Mouse (Mus musculus) limb, embryonic 13.5 days (tissue): Measurements from ENCODE around the gene Mut. TPM values are rescaled to one million over a fixed set of nuclear protein-coding genes. Genes with fewer than 3 reads are reported as not detected.

ENCODE experiments used
- ATAC-seq: fragments of 200-750 bp; cut with Nextera tagmentation; 2 replicates; pipeline ENCODE4 v1.8.0; 2017; ENCODE audit warnings: low read depth, moderate number of reproducible peaks, moderate TSS enrichment; ENCODE audit not compliant: low FRiP score
- H3K27ac ChIP-seq: fragments of 300-500 bp; sonication (generic); 2 replicates; pipeline ENCODE4 v1.5.1; 2015; ENCODE audit warnings: inconsistent platforms, mild to moderate bottlenecking, moderate library complexity
- H3K27me3 ChIP-seq: fragments of 300-500 bp; sonication (generic); 2 replicates; pipeline ENCODE4 v1.6.1; 2015; ENCODE audit warnings: mild to moderate bottlenecking, inconsistent platforms
- H3K36me3 ChIP-seq: fragments of 300-500 bp; sonication (generic); 2 replicates; pipeline ENCODE4 v1.6.1; 2015; ENCODE audit warnings: inconsistent platforms, mild to moderate bottlenecking, moderate library complexity
- H3K4me1 ChIP-seq: fragments of 300-500 bp; sonication (generic); 2 replicates; pipeline ENCODE4 v1.6.1; 2015; ENCODE audit warnings: inconsistent platforms
- H3K4me2 ChIP-seq: fragments of 300-500 bp; sonication (generic); replicated peaks from 2 replicates; pipeline ENCODE4 v1.6.1; 2015; ENCODE audit warnings: inconsistent platforms, mild to moderate bottlenecking, moderate library complexity
- H3K4me3 ChIP-seq: fragments of 300-500 bp; sonication (generic); 2 replicates; pipeline ENCODE4 v1.5.1; 2015; ENCODE audit warnings: moderate library complexity, mild to moderate bottlenecking, inconsistent platforms
- H3K9ac ChIP-seq: fragments of 300-500 bp; sonication (generic); 2 replicates; pipeline ENCODE4 v1.6.1; 2015; ENCODE audit warnings: mild to moderate bottlenecking, inconsistent platforms
- H3K9me3 ChIP-seq: fragments of 300-500 bp; sonication (generic); 2 replicates; pipeline ENCODE4 v1.6.1; 2016; ENCODE audit warnings: inconsistent platforms
- WGBS: fragments of 180-500 bp; shearing (Covaris S2); methylation state at CpG from one replicate; pipeline ENCODE4 v1.1.7; 2015; 5-methylcytosine and 5-hydroxymethylcytosine counted together
- polyA plus RNA-seq: library from polyadenylated mRNA; unstranded; fragments of >200 nt; fragmentation: Nextera tagmentation; extraction: Ambion mirVana; gene quantifications from 2 replicates; pipeline ENCODE4 v1.2.1, GENCODE M21; 2015

The Mut gene
- 34.5 and 35.8 TPM in 2 replicates for polyA plus RNA-seq

DNA sequence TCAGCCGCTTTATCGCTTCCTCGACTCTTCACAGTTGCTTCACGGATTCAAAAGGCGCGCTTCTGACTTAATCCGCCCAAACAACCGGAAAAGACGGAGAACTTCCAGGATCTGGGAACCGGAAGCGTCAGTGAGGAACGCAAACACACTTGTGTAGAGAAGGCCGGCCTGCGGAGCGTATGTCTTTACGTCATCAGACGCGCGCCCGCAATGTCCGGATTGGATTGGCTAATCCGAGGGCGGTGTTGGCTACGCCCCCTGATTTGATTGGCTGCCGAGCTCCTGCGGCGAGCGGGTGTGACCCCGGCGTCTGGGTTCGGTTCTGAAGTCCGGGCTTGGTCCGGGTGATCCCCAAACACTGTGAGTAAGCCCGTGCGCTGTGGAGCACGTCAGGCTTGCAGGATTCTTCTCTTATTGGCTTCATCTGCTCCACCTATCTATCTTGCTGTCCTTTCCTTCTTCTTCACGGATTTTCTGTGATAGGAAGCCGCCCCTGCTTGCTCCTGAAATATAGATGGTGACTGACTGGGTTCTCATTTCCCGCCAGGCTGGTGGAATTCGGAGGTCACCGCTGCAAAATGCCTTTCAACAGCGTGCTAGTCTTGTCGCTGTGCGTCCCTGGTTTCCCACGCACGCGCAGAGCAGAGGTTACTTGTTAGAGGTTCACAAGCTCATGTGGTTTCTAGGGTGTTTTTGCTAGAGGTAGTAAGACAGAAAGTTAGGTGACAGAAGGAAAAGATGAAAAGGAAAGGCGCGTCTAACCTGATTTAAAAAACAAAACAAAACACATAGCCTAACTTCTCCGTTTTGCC is at the start of gene Mut, which contains the start of gene Cenpq:
Gene Mut (plus strand): TSS at position 266 of the 812 bp plus-strand sequence.
Gene Cenpq (minus strand): TSS at position 628 of the 812 bp plus-strand sequence.
- peak; percentile 100 for ATAC-seq
- Histone ChIP-seq H3K4me2 (peak within 1 kb of the TSS; percentile 80), H3K36me3 (peaks cover 24% of the 10 kb centered on the region), H3K4me1 (peaks cover 4% of the 10 kb centered on the region), H3K4me3 (peak within 1 kb of the TSS; percentile 67), H3K9ac (peak within 1 kb of the TSS; percentile 76), H3K27ac (peak within 1 kb of the TSS; percentile 94), H3K27me3 (no peaks in the 10 kb centered on the region), H3K9me3 (no peaks in the 10 kb centered on the region)
- under 1% methylated on average over 50 of the region's 50 CpGs for WGBS

DNA sequence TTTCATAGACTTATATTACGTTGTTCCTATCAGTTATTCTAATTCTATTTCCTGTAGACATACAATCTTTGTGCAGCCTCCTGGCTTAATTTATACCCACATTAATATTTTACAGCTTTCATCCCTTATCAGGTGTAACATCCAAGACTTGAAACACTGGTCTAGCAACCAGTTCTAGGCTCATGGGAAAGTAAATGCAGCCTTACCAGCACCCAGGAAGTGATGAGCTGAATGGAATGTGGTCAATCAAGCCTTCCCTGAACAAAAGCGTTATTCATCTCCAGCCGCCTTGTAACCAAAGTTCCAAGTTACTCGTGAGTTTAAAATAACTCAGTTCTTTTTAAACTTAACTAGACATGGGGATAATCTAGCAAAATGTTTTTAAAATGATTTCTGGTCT is 49.3 kb upstream of the Mut start:
- Histone ChIP-seq H3K4me3 (no peak overlapping the region), H3K9ac (no peak overlapping the region), H3K4me1 (no peaks in the 10 kb centered on the region), H3K9me3 (no peaks in the 10 kb centered on the region), H3K36me3 (no peaks in the 10 kb centered on the region), H3K27me3 (no peaks in the 10 kb centered on the region), H3K4me2 (no peak overlapping the region), H3K27ac (no peak overlapping the region)
- WGBS, result 78% methylated on average over 4 of the region's 4 CpGs
- no peak for ATAC-seq

DNA sequence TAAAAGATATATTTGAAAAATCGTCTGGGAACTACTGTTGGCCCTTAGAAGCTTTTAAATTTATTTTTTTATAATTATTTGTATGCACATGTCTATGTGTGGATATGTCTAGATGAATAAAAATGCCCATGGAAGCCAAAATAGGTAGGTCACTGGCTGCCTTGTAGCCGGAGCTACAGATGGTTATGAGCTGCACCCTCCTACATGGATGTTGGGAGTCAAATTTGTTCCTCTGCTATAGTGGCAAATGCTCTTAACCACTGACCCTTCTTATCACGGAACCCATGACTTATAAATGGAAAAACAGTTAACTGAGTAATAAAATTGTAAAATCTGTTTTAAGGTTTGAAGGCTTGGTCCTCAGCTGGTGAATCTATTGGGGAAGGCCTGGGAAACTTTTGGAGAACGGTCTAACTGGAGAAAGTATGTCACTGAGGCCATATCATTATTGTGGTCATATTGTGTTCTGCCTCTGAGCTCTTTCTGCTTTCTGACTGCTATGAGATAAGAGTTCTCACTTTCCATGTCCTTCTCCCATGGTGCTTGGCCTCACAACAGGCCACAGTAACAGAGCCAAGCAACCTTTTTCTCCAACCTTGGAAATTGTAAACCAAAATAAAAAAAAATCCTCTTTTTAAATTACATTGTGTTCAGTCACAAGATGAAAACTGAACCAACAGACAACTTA is 46.5 kb upstream of the Mut start:
- WGBS, result 70% methylated on average over 4 of the region's 4 CpGs
- Histone ChIP-seq H3K9ac (no peak overlapping the region), H3K4me2 (no peak overlapping the region), H3K27ac (no peak overlapping the region), H3K36me3 (no peaks in the 10 kb centered on the region), H3K4me3 (no peak overlapping the region), H3K4me1 (no peaks in the 10 kb centered on the region), H3K27me3 (no peaks in the 10 kb centered on the region), H3K9me3 (no peaks in the 10 kb centered on the region)
- no peak for ATAC-seq

DNA sequence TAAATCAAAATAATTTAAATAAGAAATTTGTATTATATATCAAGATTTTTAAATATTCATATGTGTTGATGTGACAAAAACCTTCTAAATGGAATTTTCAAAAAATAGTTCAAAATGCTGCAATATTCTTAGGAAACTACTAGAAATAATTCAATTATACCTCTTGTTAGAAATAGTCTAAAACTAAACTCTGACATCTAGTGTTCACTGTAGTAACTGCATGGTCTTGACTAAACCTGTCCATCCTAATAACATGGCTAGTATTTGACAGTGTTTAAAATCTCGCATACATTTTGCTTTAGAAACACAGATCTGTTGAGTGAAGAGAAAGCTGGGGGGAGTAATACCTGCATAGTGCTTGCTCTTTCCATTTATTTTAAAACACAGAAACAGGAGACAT is 37.6 kb upstream of the Mut start:
- Histone ChIP-seq H3K27me3 (no peaks in the 10 kb centered on the region), H3K4me3 (no peak overlapping the region), H3K4me1 (no peaks in the 10 kb centered on the region), H3K4me2 (no peak overlapping the region), H3K27ac (no peak overlapping the region), H3K9ac (no peak overlapping the region), H3K9me3 (no peaks in the 10 kb centered on the region), H3K36me3 (no peaks in the 10 kb centered on the region)
- no peak for ATAC-seq
- 75% methylated on average over 1 of the region's 1 CpGs for WGBS

DNA sequence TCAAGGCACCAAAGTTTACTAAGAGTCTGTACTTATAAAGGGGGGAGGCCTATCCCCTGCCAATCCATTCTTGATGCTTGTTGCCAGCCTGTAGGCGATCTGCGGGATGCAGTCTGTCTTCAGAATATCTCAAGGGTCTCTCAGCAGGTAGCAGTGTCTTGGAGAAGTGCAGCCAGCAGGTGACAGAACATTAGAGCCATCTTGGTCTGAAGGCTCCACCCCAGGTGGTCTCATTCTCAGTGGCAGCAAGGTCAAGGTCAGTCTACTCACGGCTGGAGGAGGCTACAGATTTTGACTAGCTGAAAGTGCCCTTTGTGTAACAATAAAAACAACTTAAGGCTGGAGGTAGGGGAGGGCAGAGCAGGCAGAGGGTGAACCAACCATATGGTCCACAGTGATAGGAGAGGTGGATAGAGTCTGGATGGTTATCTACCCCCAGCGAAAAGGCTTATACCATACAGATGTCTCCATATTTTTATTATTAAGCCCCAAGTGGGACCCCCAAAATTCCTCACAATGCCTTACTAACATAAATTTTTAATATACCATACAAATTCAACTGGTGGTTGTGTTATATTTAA is 34.6 kb upstream of the Mut start:
- H3K9ac ChIP-seq, result no peak overlapping the region
- 0 out of 2 replicates have a peak, but pooled peaks cover 4% of the 10 kb centered on the region for H3K4me1 ChIP-seq
- no peak overlapping the region for H3K4me2 ChIP-seq
- no peak overlapping the region for H3K4me3 ChIP-seq
- H3K27me3 ChIP-seq, result no peaks in the 10 kb centered on the region
- no peaks in the 10 kb centered on the region for H3K9me3 ChIP-seq
- 42% methylated on average over 4 of the region's 4 CpGs for WGBS
- no peak for ATAC-seq
- no peak overlapping the region for H3K27ac ChIP-seq
- H3K36me3 ChIP-seq, result no peaks in the 10 kb centered on the region

DNA sequence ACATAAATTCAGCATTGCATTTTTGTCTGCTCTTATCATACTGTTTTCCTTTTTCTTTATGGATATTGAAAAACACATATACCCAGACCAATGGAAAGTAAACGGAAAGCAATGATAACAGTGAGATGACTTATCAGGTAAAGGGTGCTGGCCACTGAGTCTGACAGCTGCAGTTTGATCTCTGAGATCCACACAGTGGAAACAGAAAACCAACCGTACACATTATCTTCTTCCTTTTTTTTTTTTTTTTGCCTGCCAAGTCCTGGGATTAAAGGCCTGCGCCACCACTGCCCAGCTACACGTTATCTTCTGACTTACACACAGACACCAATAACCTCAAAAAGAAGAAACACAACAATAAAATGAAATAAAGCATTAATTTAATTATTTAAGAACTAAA is 31.1 kb upstream of the Mut start:
- Histone ChIP-seq H3K9me3 (no peaks in the 10 kb centered on the region), H3K4me3 (no peak overlapping the region), H3K4me2 (no peak overlapping the region), H3K4me1 (0 out of 2 replicates have a peak, but pooled peaks cover 4% of the 10 kb centered on the region), H3K9ac (no peak overlapping the region), H3K27ac (no peak overlapping the region), H3K27me3 (no peaks in the 10 kb centered on the region), H3K36me3 (no peaks in the 10 kb centered on the region)
- ATAC-seq, result no peak
- 66% methylated on average over 4 of the region's 4 CpGs for WGBS

DNA sequence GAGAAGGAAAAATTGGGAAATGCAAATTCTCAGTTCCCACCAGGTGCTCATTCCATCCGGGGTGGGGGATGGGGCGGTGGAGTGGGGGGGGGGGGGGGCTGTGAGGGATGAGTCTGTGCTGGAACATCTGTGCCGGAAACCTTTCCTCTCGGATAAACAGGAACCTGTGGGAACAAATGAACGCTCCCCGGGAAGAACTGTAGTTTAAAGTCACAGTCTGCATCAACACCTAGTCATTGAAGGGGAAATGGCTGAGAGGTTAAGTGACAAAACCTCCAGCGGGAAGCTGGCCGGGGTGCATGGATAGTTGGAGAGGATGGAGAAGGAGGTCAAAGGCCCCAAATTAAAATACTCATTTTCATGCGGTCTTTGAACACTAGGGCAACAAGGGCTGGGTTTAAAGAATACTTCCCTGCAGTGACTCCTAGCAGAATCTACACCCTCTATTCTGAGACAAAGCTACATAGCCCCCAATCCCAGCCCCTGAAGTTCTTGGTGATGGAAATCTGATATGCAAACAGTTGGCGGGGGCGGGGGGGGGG is 30.4 kb upstream of the Mut start:
- Histone ChIP-seq H3K27me3 (no peaks in the 10 kb centered on the region), H3K36me3 (no peaks in the 10 kb centered on the region), H3K27ac (no peak overlapping the region), H3K4me1 (0 out of 2 replicates have a peak, but pooled peaks cover 4% of the 10 kb centered on the region), H3K9me3 (no peaks in the 10 kb centered on the region), H3K4me3 (no peak overlapping the region), H3K9ac (no peak overlapping the region; the same call in 1 of the 2 replicates), H3K4me2 (peak overlapping the region; percentile 45)
- ATAC-seq, result no peak
- WGBS, result 7% methylated on average over 11 of the region's 11 CpGs

DNA sequence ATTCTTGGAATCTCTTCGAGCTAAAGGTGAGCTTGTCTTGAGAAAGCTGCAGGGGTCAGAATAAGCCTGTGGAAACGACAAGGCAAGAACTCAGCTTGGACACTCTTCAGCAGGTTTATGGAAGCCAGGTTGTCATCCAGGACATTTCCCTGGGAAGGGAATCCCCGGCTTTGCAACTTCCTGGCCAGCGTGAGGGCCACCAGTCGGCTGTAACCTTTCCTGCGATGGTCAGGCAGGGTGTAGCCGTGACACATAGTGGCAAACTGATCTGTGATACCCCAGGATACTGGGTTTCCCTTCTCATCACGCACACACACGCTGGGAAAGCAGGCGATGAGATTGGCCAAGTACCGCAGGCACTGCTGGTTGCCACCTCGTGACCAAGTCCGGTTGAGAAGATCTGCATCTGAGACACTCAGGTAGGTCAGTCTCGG is 29.7 kb upstream of the Mut start:
- ATAC-seq, result no peak
- Histone ChIP-seq H3K4me3 (peak overlapping the region; percentile 2; the same call in 1 of the 2 replicates), H3K27ac (no peak overlapping the region), H3K27me3 (no peaks in the 10 kb centered on the region), H3K9ac (no peak overlapping the region), H3K36me3 (no peaks in the 10 kb centered on the region), H3K9me3 (no peaks in the 10 kb centered on the region), H3K4me2 (peak overlapping the region; percentile 45), H3K4me1 (0 out of 2 replicates have a peak, but pooled peaks cover 4% of the 10 kb centered on the region)
- 8% methylated on average over 14 of the region's 14 CpGs for WGBS

DNA sequence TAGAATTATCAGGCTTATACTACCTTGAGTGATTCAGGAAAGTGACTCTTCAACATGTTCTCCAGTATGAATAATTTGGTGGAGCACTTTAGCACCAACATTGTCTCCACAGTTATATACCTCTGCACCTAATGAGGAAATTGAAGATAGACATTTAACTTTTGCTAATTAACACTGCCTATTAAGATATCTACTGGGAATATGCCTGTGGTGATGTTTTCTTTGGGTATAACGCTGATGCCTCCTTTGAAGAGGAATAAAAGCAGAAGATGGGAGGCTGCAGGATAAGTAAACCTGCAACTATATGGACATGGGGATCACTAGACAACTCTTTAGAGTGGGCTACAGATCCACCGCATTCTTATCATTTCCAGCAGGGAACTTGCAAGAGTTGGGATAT is 20.2 kb upstream of the Mut start, which contains the start of gene Glyatl3:
Gene Glyatl3 (minus strand): TSS at position 101 of the 400 bp plus-strand sequence.
- Histone ChIP-seq H3K4me1 (no peaks in the 10 kb centered on the region), H3K9me3 (no peaks in the 10 kb centered on the region), H3K27me3 (no peaks in the 10 kb centered on the region), H3K9ac (no peak within 1 kb of the TSS), H3K36me3 (no peaks in the 10 kb centered on the region), H3K27ac (no peak within 1 kb of the TSS), H3K4me3 (no peak within 1 kb of the TSS), H3K4me2 (no peak within 1 kb of the TSS)
- ATAC-seq, result no peak
- WGBS, result 91% methylated on average over 2 of the region's 2 CpGs

DNA sequence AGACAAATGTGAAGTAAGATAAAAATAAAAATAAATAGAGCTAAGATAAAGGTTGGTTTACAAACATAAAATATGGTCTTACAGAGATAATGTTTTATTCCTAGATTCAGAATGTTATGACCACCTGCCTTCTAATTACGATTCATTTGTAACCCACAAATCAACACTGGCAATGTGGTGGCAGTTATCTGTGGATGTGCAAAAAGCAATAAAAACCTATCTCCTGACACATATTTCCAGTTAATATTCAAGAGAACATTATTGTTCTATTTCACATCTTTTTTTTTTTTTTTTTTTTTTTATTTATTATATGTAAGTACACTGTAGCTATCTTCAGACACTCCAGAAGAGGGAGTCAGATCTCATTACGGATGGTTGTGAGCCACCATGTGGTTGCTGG is 19.0 kb upstream of the Mut start:
- Histone ChIP-seq H3K4me3 (no peak overlapping the region), H3K9ac (no peak overlapping the region), H3K9me3 (no peaks in the 10 kb centered on the region), H3K4me1 (no peaks in the 10 kb centered on the region), H3K36me3 (no peaks in the 10 kb centered on the region), H3K27me3 (no peaks in the 10 kb centered on the region), H3K27ac (no peak overlapping the region), H3K4me2 (no peak overlapping the region)
- WGBS, result 92% methylated on average over 2 of the region's 2 CpGs
- ATAC-seq, result no peak

DNA sequence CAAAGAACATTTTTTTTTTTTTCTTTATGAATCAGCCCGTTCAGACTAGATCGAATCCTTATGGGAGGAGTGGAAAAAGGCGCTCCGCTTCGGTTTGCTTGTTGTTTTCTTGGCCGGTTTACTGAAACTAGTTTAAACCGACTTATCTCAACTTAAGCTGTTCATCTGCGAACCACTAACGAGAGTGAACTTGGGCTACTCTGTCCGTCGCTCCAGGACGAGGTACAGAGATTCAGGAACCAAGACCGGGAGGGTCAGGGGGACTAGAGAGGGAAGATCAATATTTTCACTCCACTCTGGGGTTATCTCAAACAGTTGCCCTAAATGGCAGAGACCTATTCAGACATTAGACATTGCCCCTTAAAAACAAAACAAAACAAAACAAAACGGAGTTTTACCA is 500 bp upstream of the Mut start:
- Histone ChIP-seq H3K4me3 (peak overlapping the region; percentile 67), H3K36me3 (peaks cover 26% of the 10 kb centered on the region), H3K4me1 (peaks cover 4% of the 10 kb centered on the region), H3K4me2 (peak overlapping the region; percentile 80), H3K9ac (peak overlapping the region; percentile 64), H3K27ac (peak overlapping the region; percentile 94; the same call in 1 of the 2 replicates), H3K27me3 (no peaks in the 10 kb centered on the region), H3K9me3 (no peaks in the 10 kb centered on the region)
- ATAC-seq, result no peak; the same call in 1 of the 2 replicates
- WGBS, result under 1% methylated on average over 14 of the region's 14 CpGs

DNA sequence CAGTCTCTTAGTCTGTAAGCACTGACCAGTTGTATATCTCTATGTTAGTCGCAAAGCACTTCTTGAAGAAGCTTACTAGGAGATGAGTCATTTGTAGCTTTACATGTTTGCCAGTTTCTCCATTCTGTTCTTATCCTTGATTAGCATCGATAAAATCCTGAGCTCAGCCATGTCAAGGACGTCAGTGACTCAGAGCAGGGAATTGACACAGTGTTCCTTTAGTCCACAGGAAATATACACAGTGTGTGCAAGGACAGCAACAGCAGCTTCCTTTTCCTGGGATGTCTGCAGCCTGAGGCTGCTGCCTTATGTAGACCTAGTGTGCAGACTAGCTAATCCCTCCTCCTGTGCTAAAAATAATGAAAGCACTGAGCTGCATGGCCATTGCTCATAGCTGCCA is 14.0 kb downstream of the Mut start:
- WGBS, result 90% methylated on average over 3 of the region's 3 CpGs
- no peak overlapping the region for H3K27ac ChIP-seq
- H3K9me3 ChIP-seq, result no peaks in the 10 kb centered on the region
- no peaks in the 10 kb centered on the region for H3K4me1 ChIP-seq
- no peak overlapping the region for H3K4me3 ChIP-seq
- peaks cover 56% of the 10 kb centered on the region for H3K36me3 ChIP-seq
- no peak for ATAC-seq
- H3K4me2 ChIP-seq, result no peak overlapping the region
- H3K9ac ChIP-seq, result no peak overlapping the region
- no peaks in the 10 kb centered on the region for H3K27me3 ChIP-seq
